Mouse (Mus musculus): ENCODE measurements around the gene Pum3. TPM values are rescaled to one million over a fixed set of nuclear protein-coding genes. Genes with fewer than 3 reads are reported as not detected.

Gene Pum3
- total and polyA plus RNA-seq, 3 experiments, result 54.4 to 210 (median 83.3) TPM

DNA sequence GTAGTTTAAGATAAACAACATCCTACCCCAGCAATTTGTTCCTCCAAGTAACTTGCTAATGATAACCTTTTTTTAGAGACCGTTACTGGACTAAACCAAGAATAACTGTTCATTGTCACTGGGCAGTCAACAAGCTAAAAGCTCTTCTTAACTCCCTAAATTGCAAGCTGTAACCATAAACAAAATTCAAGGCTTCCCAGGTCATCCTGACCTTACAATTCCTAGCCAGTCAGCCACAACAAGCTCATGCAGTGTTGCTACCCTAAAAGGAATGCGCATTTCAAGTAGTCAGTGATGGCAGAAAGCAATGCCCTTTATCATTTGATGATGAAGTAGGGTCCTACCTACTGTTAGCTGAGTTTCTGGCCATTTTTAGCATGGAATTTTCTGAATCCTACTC is 58.8 kb downstream of the Pum3 start:
- dilution Hi-C loops (cut with MboI; ENCODE audit: extremely low pct_ligation_motif_present, extremely low pct_unique_long_range_greater_than_20kb, low sequenced_read_pairs), result no loop called here

DNA sequence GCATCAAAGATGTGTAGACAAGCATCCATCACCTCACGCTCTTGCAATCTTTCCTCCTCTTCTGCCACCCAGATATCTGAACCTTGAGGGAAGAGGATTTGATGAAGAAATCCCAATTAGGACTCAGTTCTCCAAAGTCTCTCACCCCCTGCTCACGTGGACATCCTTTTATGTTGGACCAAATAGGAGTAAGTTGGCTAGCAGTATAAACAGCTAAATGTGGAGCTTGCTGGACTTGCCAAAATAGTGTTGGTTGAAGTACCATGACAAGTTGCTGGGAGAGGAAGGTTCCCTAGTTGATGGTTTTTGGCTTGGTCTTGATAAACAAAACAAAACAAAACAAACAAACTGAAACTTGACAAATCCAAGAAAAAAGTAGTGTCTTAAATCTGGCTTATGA is 59.5 kb downstream of the Pum3 start:
- no peak for DNase-seq (ENCODE audit: extremely low read depth)
- Histone ChIP-seq H3K9ac (ENCODE audit: insufficient read depth, low read depth) (no peak overlapping the region), H3K4me2 (ENCODE audit: insufficient read depth, low read depth, poor library complexity, severe bottlenecking) (no peak overlapping the region), H3K27me3 (replicated peaks) (no peaks in the 10 kb centered on the region), H3K4me1 (ENCODE audit: control insufficient read depth in 1 of 2, insufficient read depth in 2 of 2) (no peaks in the 10 kb centered on the region), H3K79me2 (replicated peaks; ENCODE audit: control insufficient read depth, extremely low read depth, insufficient read depth, poor library complexity, severe bottlenecking) (no peaks in the 10 kb centered on the region), H3K4me3 (replicated peaks in 1 of 3; ENCODE audit: low read depth in 2 of 3, low read length in 2 of 3, poor library complexity in 1 of 3) (no peak overlapping the region), H3K9me3 (replicated peaks; ENCODE audit: low read length) (no peaks in the 10 kb centered on the region), H3K36me3 (replicated peaks in 1 of 2; ENCODE audit: control insufficient read depth in 1 of 2, insufficient read depth in 1 of 2, low read length in 1 of 2) (no peaks in the 10 kb centered on the region), H3K27ac (ENCODE audit: insufficient read depth, low read depth) (no peak overlapping the region)
- dilution Hi-C loops (cut with MboI; ENCODE audit: extremely low pct_ligation_motif_present, extremely low pct_unique_long_range_greater_than_20kb, low sequenced_read_pairs) (no loop called here), in situ Hi-C loops (cut with MboI; ENCODE audit: low pct_ligation_motif_present, low pct_unique_long_range_greater_than_20kb, low sequenced_read_pairs) (no loop called here)
- TF ChIP-seq MAX (IDR thresholded peaks at IDR 0.05; ENCODE audit: low read length) (no peak), MXI1 (IDR thresholded peaks at IDR 0.05; ENCODE audit: low read depth, low read length) (no peak), ETS1 (conservative IDR thresholded peaks at IDR 0.05; ENCODE audit: low read depth, low read length) (no peak), BHLHE40 (IDR thresholded peaks at IDR 0.05; ENCODE audit: low read depth, low read length) (no peak), NELFE (IDR thresholded peaks at IDR 0.05; ENCODE audit: low read depth, low read length) (no peak), TCF12 (IDR thresholded peaks at IDR 0.05; ENCODE audit: low read depth, low read length) (no peak), EP300 (IDR thresholded peaks at IDR 0.05; ENCODE audit: low read length) (no peak), TBP (conservative IDR thresholded peaks at IDR 0.05; ENCODE audit: low read depth, low read length) (no peak), KAT2A (IDR thresholded peaks at IDR 0.05; ENCODE audit: insufficient replicate concordance, low read length) (no peak), JUND (conservative IDR thresholded peaks at IDR 0.05; ENCODE audit: low read depth, low read length) (no peak)

More for the DNA sequence above, 58.8 kb downstream of the Pum3 start:
- peaks cover 0 to 5% of the 10 kb centered on the region in 2 experiments; a peak in 1 of 4 replicates for H3K4me1 ChIP-seq (ENCODE audit: control insufficient read depth in 1 of 2, insufficient read depth in 2 of 2)
- TF ChIP-seq SIN3A (IDR thresholded peaks at IDR 0.05; ENCODE audit: low read length) (no peak), POLR2AphosphoS2 (IDR thresholded peaks at IDR 0.05; ENCODE audit: low read depth, low read length) (no peak), POLR2A (IDR thresholded peaks at IDR 0.05; ENCODE audit: low read depth, low read length) (no peak), NELFE (IDR thresholded peaks at IDR 0.05; ENCODE audit: low read depth, low read length) (no peak), ZMIZ1 (IDR thresholded peaks at IDR 0.05; ENCODE audit: low read depth, low read length) (no peak), PAX5 (IDR thresholded peaks at IDR 0.05; ENCODE audit: low read length) (no peak), SMC3 (IDR thresholded peaks at IDR 0.05; ENCODE audit: low read depth, low read length) (no peak), KAT2A (IDR thresholded peaks at IDR 0.05; ENCODE audit: insufficient replicate concordance, low read length) (no peak), MYC (IDR thresholded peaks at IDR 0.05; ENCODE audit: low read depth, low read length) (no peak), ETS1 (conservative IDR thresholded peaks at IDR 0.05; ENCODE audit: low read depth, low read length) (no peak), MXI1 (IDR thresholded peaks at IDR 0.05; ENCODE audit: low read depth, low read length) (no peak)
- H3K27ac ChIP-seq (ENCODE audit: insufficient read depth, low read depth), result no peak overlapping the region
- in situ Hi-C loops (cut with MboI; ENCODE audit: low pct_ligation_motif_present, low pct_unique_long_range_greater_than_20kb, low sequenced_read_pairs), result no loop called here
- H3K36me3 ChIP-seq (replicated peaks in 1 of 2; ENCODE audit: control insufficient read depth in 1 of 2, insufficient read depth in 1 of 2, low read length in 1 of 2), result no peaks in the 10 kb centered on the region
- H3K9me3 ChIP-seq (replicated peaks; ENCODE audit: low read length), result no peaks in the 10 kb centered on the region
- H3K4me3 ChIP-seq (replicated peaks in 1 of 3; ENCODE audit: low read depth in 2 of 3, low read length in 2 of 3, poor library complexity in 1 of 3), result no peak overlapping the region
- no peak overlapping the region for H3K4me2 ChIP-seq (ENCODE audit: insufficient read depth, low read depth, poor library complexity, severe bottlenecking)
- no peaks in the 10 kb centered on the region for H3K27me3 ChIP-seq (replicated peaks)
- H3K9ac ChIP-seq (ENCODE audit: insufficient read depth, low read depth), result no peak overlapping the region
- no peak for DNase-seq (ENCODE audit: extremely low read depth)
- no peaks in the 10 kb centered on the region for H3K79me2 ChIP-seq (replicated peaks; ENCODE audit: control insufficient read depth, extremely low read depth, insufficient read depth, poor library complexity, severe bottlenecking)

Data from CH12.LX (cell line).